ENCODE assay signal across 8 mouse cellular contexts in the genomic region with DNA sequence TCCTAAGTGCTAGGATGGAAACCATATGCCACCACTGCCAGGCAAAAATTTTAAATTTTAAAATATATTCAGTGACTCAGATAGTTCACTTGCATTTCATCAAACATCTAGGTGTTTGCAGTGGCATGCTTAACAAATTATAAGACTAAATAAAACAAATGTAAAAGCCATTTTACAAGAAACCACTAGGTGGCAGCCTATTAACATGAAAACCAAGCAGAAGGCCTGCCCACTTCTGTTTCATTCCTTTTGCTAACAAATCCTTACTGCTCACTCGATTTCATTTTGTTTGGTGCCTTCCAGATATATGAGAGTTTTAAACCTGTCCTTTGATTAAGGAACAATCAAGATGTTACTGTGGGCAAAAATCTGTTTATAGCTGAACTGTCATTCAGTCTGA. TPM values are rescaled to one million over a fixed set of nuclear protein-coding genes. Genes with fewer than 3 reads are reported as not detected.
DNase-seq lines count a peak whose midpoint lies in the region; ATAC-seq and TF ChIP-seq lines count a peak whose summit lies in the region.

No protein-coding gene starts in this region.

- no peak for ATAC-seq in intestine, embryonic 15.5 days

- H3K79me2 ChIP-seq in heart, adult 2 months (replicated peaks; ENCODE audit: control insufficient read depth, insufficient read depth, low read length), result no peaks in the 10 kb centered on the region

- no peak overlapping the region for H3K4me2 ChIP-seq in intestine, embryonic 15.5 days (replicated peaks)

- no peak overlapping the region for H3K4me3 ChIP-seq in heart, adult 2 months
- H3K4me3 ChIP-seq in intestine, embryonic 15.5 days (replicated peaks), result no peak overlapping the region

- H3K27me3 ChIP-seq in heart, adult 2 months (ENCODE audit: control insufficient read depth, insufficient read depth, low read length), result no peaks in the 10 kb centered on the region
- no peaks in the 10 kb centered on the region for H3K27me3 ChIP-seq in intestine, embryonic 15.5 days (replicated peaks)

- 2% methylated on average over 1 of the region's 1 CpGs for WGBS in heart, adult 2 months
- 2% methylated on average over 1 of the region's 1 CpGs for WGBS in intestine, embryonic 15.5 days

- no peak for TF ChIP-seq EP300 in heart, adult 2 months (IDR thresholded peaks at IDR 0.05; ENCODE audit: insufficient read depth, low read depth, low read length)

- DNase-seq in heart, adult 2 months, result no peak
- DNase-seq in heart, postnatal 36 days, result no peak
- peak; percentile 61 for DNase-seq in lung, postnatal 25 days (ENCODE audit: low spot score)
- no peak for DNase-seq in lung, postnatal 14 days
- DNase-seq in adipocyte (ENCODE audit: low spot score), result peak; percentile 73
- DNase-seq in retina, postnatal 1 day, result peak; percentile 69
- DNase-seq in urinary bladder, postnatal 14 days (ENCODE audit: low spot score), result no peak

- no peak overlapping the region for H3K9ac ChIP-seq in heart, adult 2 months (ENCODE audit: low read depth, low read length)
- H3K9ac ChIP-seq in intestine, embryonic 15.5 days, result no peak overlapping the region

- no peak for TF ChIP-seq POLR2A in heart, adult 2 months (IDR thresholded peaks at IDR 0.05; ENCODE audit: insufficient read depth, low read depth, low read length)

- no peaks in the 10 kb centered on the region for H3K9me3 ChIP-seq in intestine, embryonic 15.5 days

- no peak overlapping the region for H3K27ac ChIP-seq in heart, adult 2 months
- no peak overlapping the region for H3K27ac ChIP-seq in intestine, embryonic 15.5 days

- H3K36me3 ChIP-seq in heart, adult 2 months (ENCODE audit: control insufficient read depth, insufficient read depth, low read length), result no peaks in the 10 kb centered on the region
- no peaks in the 10 kb centered on the region for H3K36me3 ChIP-seq in intestine, embryonic 15.5 days

- intact Hi-C loops in heart, adult 2 months (cut with DNase I), result loop anchor here (1.0 to 5.0 kb wide), 5 partner anchors 25 to 838 kb away; no protein-coding TSS in a partner anchor
- intact Hi-C loops in heart, postnatal 36 days (cut with DNase I), result loop anchor here (1.0 to 5.0 kb wide), 4 partner anchors 25 to 488 kb away; no protein-coding TSS in a partner anchor

- peak; percentile 88 for TF ChIP-seq CTCF in heart, adult 2 months (IDR thresholded peaks at IDR 0.05)

- H3K4me1 ChIP-seq in heart, adult 2 months (ENCODE audit: control insufficient read depth, insufficient read depth, low read length), result no peaks in the 10 kb centered on the region
- H3K4me1 ChIP-seq in intestine, embryonic 15.5 days (replicated peaks), result 0 out of 2 replicates have a peak, but pooled peaks cover 4% of the 10 kb centered on the region

RNA-seq across cellular contexts. Expression of gene Ttf2, which starts 4.4 kb away (rescaled TPM):
- 1 to 10 TPM; 1.8 to 2.0 TPM for total RNA-seq in heart, adult 2 months (2021)
- polyA plus RNA-seq in heart, adult 2 months (2012; rRNA removed), result 1.6 and 2.6 TPM in 2 replicates
- total RNA-seq in heart, postnatal 36 days (2021), result 1 to 10 TPM; 2.2 to 2.6 TPM
- 12.6 and 13.1 TPM in 2 replicates for polyA plus RNA-seq in intestine, embryonic 15.5 days (2015; fragmentation: Nextera tagmentation; extraction: Ambion mirVana)

RNA-seq across cellular contexts. Expression of gene Trim45, which starts 51.9 kb away (rescaled TPM):
- 10 to 100 TPM in 1 of 2 experiments, 1 to 10 TPM in 1; 9.6 to 10.3 TPM for total RNA-seq in heart, adult 2 months (2021)
- polyA plus RNA-seq in heart, adult 2 months (2012; rRNA removed), result 2.5 and 2.7 TPM in 2 replicates
- 1 to 10 TPM; 8.0 to 9.2 TPM for total RNA-seq in heart, postnatal 36 days (2021)
- 3.8 and 5.0 TPM in 2 replicates for polyA plus RNA-seq in intestine, embryonic 15.5 days (2015; fragmentation: Nextera tagmentation; extraction: Ambion mirVana)

RNA-seq across cellular contexts. Expression of gene Cd101, which starts 55.5 kb away (rescaled TPM):
- total RNA-seq in heart, adult 2 months (2021), result under 1 TPM; 0.13 to 0.23 TPM
- polyA plus RNA-seq in heart, adult 2 months (2012; rRNA removed), result 0.41 and 0.50 TPM in 2 replicates
- total RNA-seq in heart, postnatal 36 days (2021), result under 1 TPM; 0.24 to 0.25 TPM
- 0.05 TPM in 1 of 2 replicates, not detected in the other for polyA plus RNA-seq in intestine, embryonic 15.5 days (2015; fragmentation: Nextera tagmentation; extraction: Ambion mirVana)

Comparison
In these comparisons a context has a peak if more than half of its experiments do, and no peak if none do; other contexts are left out.
1. DNase-seq: peak in lung, postnatal 25 days (single experiment), adipocyte (single experiment) and retina, postnatal 1 day (single experiment); none in heart, adult 2 months (0 of 2), heart, postnatal 36 days (0 of 2), lung, postnatal 14 days (single experiment) and urinary bladder, postnatal 14 days (single experiment).